Mouse (Mus musculus): ENCODE measurements around the gene Dpm1. TPM values are rescaled to one million over a fixed set of nuclear protein-coding genes. Genes with fewer than 3 reads are reported as not detected.

Gene Dpm1
- polyA plus RNA-seq, 1 experiment = 29.5 TPM

- H3K4me3 ChIP-seq (ENCODE audit: control insufficient read depth, insufficient read depth, low read length) = no peak overlapping the region
- TF ChIP-seq CTCF (IDR thresholded peaks at IDR 0.05; ENCODE audit: borderline replicate concordance, control insufficient read depth, extremely low read depth, insufficient read depth, low read length, poor library complexity) = no peak
- no peak for TF ChIP-seq POLR2A (IDR thresholded peaks at IDR 0.05; ENCODE audit: control insufficient read depth, extremely low read depth, insufficient read depth, low read length, poor library complexity)
- no peak for DNase-seq
- H3K27ac ChIP-seq (ENCODE audit: control insufficient read depth, insufficient read depth, low read length) = no peak overlapping the region
- no peaks in the 10 kb centered on the region for H3K27me3 ChIP-seq (ENCODE audit: control insufficient read depth, insufficient read depth, low read length)
- 94% methylated on average over 8 of the region's 8 CpGs for WGBS
- H3K36me3 ChIP-seq (ENCODE audit: control insufficient read depth, insufficient read depth, low read length) = no peaks in the 10 kb centered on the region
- no peaks in the 10 kb centered on the region for H3K4me1 ChIP-seq (replicated peaks; ENCODE audit: control insufficient read depth, insufficient read depth, low read length)
Observed at GRCm38 (mm10) chr2:168259046-168259445, 28.7 kb upstream of the Dpm1 start.

GRCm38 (mm10) chr2:168257188-168257587 lies 26.8 kb upstream of the Dpm1 start:
- TF ChIP-seq CTCF (IDR thresholded peaks at IDR 0.05; ENCODE audit: borderline replicate concordance, control insufficient read depth, extremely low read depth, insufficient read depth, low read length, poor library complexity) = no peak
- no peak for TF ChIP-seq POLR2A (IDR thresholded peaks at IDR 0.05; ENCODE audit: control insufficient read depth, extremely low read depth, insufficient read depth, low read length, poor library complexity)
- no peak overlapping the region for H3K27ac ChIP-seq (ENCODE audit: control insufficient read depth, insufficient read depth, low read length)
- 42% methylated on average over 4 of the region's 4 CpGs for WGBS
- no peaks in the 10 kb centered on the region for H3K27me3 ChIP-seq (ENCODE audit: control insufficient read depth, insufficient read depth, low read length)
- no peak overlapping the region for H3K4me3 ChIP-seq (ENCODE audit: control insufficient read depth, insufficient read depth, low read length)
- DNase-seq = no peak
- H3K36me3 ChIP-seq (ENCODE audit: control insufficient read depth, insufficient read depth, low read length) = no peaks in the 10 kb centered on the region
- no peaks in the 10 kb centered on the region for H3K4me1 ChIP-seq (replicated peaks; ENCODE audit: control insufficient read depth, insufficient read depth, low read length)

- no peaks in the 10 kb centered on the region for H3K27me3 ChIP-seq (ENCODE audit: control insufficient read depth, insufficient read depth, low read length)
- 95% methylated on average over 3 of the region's 3 CpGs for WGBS
- DNase-seq = no peak
- TF ChIP-seq CTCF (IDR thresholded peaks at IDR 0.05; ENCODE audit: borderline replicate concordance, control insufficient read depth, extremely low read depth, insufficient read depth, low read length, poor library complexity) = no peak
- no peak for TF ChIP-seq POLR2A (IDR thresholded peaks at IDR 0.05; ENCODE audit: control insufficient read depth, extremely low read depth, insufficient read depth, low read length, poor library complexity)
- no peak overlapping the region for H3K4me3 ChIP-seq (ENCODE audit: control insufficient read depth, insufficient read depth, low read length)
- no peaks in the 10 kb centered on the region for H3K36me3 ChIP-seq (ENCODE audit: control insufficient read depth, insufficient read depth, low read length)
- no peak overlapping the region for H3K27ac ChIP-seq (ENCODE audit: control insufficient read depth, insufficient read depth, low read length)
- H3K4me1 ChIP-seq (replicated peaks; ENCODE audit: control insufficient read depth, insufficient read depth, low read length) = no peaks in the 10 kb centered on the region
Observed at GRCm38 (mm10) chr2:168256506-168256905, 26.1 kb upstream of the Dpm1 start.

- H3K4me1 ChIP-seq (replicated peaks; ENCODE audit: control insufficient read depth, insufficient read depth, low read length) = no peaks in the 10 kb centered on the region
Observed at GRCm38 (mm10) chr2:168253822-168254221, 23.4 kb upstream of the Dpm1 start.

GRCm38 (mm10) chr2:168252639-168253292 lies 22.4 kb upstream of the Dpm1 start:
- Histone ChIP-seq H3K36me3 (ENCODE audit: control insufficient read depth, insufficient read depth, low read length) (no peaks in the 10 kb centered on the region), H3K27me3 (ENCODE audit: control insufficient read depth, insufficient read depth, low read length) (no peaks in the 10 kb centered on the region), H3K4me1 (replicated peaks; ENCODE audit: control insufficient read depth, insufficient read depth, low read length) (no peaks in the 10 kb centered on the region), H3K27ac (ENCODE audit: control insufficient read depth, insufficient read depth, low read length) (no peak overlapping the region), H3K4me3 (ENCODE audit: control insufficient read depth, insufficient read depth, low read length) (no peak overlapping the region)
- WGBS = 48% methylated on average over 16 of the region's 16 CpGs
- peak; percentile 37 for DNase-seq
- TF ChIP-seq CTCF (IDR thresholded peaks at IDR 0.05; ENCODE audit: borderline replicate concordance, control insufficient read depth, extremely low read depth, insufficient read depth, low read length, poor library complexity) (0 out of 2 replicates have a peak, but pooled peaks have one; percentile 22), POLR2A (IDR thresholded peaks at IDR 0.05; ENCODE audit: control insufficient read depth, extremely low read depth, insufficient read depth, low read length, poor library complexity) (no peak)

More at GRCm38 (mm10) chr2:168253822-168254221, 23.4 kb upstream of the Dpm1 start:
- no peak for DNase-seq
- Histone ChIP-seq H3K27ac (ENCODE audit: control insufficient read depth, insufficient read depth, low read length) (no peak overlapping the region), H3K36me3 (ENCODE audit: control insufficient read depth, insufficient read depth, low read length) (no peaks in the 10 kb centered on the region), H3K27me3 (ENCODE audit: control insufficient read depth, insufficient read depth, low read length) (no peaks in the 10 kb centered on the region), H3K4me3 (ENCODE audit: control insufficient read depth, insufficient read depth, low read length) (no peak overlapping the region)
- TF ChIP-seq CTCF (IDR thresholded peaks at IDR 0.05; ENCODE audit: borderline replicate concordance, control insufficient read depth, extremely low read depth, insufficient read depth, low read length, poor library complexity) = no peak
- TF ChIP-seq POLR2A (IDR thresholded peaks at IDR 0.05; ENCODE audit: control insufficient read depth, extremely low read depth, insufficient read depth, low read length, poor library complexity) = no peak
- WGBS = 41% methylated on average over 7 of the region's 7 CpGs

- TF ChIP-seq CTCF (IDR thresholded peaks at IDR 0.05; ENCODE audit: borderline replicate concordance, control insufficient read depth, extremely low read depth, insufficient read depth, low read length, poor library complexity) (peak; percentile 31; the same call in 1 of the 2 replicates), POLR2A (IDR thresholded peaks at IDR 0.05; ENCODE audit: control insufficient read depth, extremely low read depth, insufficient read depth, low read length, poor library complexity) (no peak)
- peak; percentile 80 for DNase-seq
- Histone ChIP-seq H3K4me3 (ENCODE audit: control insufficient read depth, insufficient read depth, low read length) (no peak overlapping the region), H3K4me1 (replicated peaks; ENCODE audit: control insufficient read depth, insufficient read depth, low read length) (no peaks in the 10 kb centered on the region), H3K27me3 (ENCODE audit: control insufficient read depth, insufficient read depth, low read length) (no peaks in the 10 kb centered on the region), H3K27ac (ENCODE audit: control insufficient read depth, insufficient read depth, low read length) (no peak overlapping the region), H3K36me3 (ENCODE audit: control insufficient read depth, insufficient read depth, low read length) (no peaks in the 10 kb centered on the region)
- 31% methylated on average over 8 of the region's 8 CpGs for WGBS
Observed at GRCm38 (mm10) chr2:168250270-168250669, 19.9 kb upstream of the Dpm1 start.
